Mouse (Mus musculus) heart, embryonic 11.5 days (tissue): Measurements from ENCODE around the gene Blvra. TPM values are rescaled to one million over a fixed set of nuclear protein-coding genes. Genes with fewer than 3 reads are reported as not detected.

Experiments used
- microRNA-seq: library from miRNA; unstranded; fragments of <30 nt; microRNA quantifications from one replicate; pipeline ENCODE4, GENCODE M21; 2016; ENCODE audit warnings: borderline number of aligned reads
- polyA plus RNA-seq: library from polyadenylated mRNA; unstranded; fragments of >200 nt; fragmentation: Nextera tagmentation; extraction: Ambion mirVana; gene quantifications from 2 replicates; pipeline ENCODE4 v1.2.1, GENCODE M21; 2014

Blvra gene
- polyA plus RNA-seq, 1 experiment from 2014 or later, result 43.4 TPM

Small RNA genes lying within 50 kb of the gene (microRNA-seq; reads per million reads assigned to microRNA genes)
- not detected for gene Gm24081

Other genes starting within 250 kb of the Blvra start
- 39.4 and 49.9 TPM in 2 replicates for gene Trpm7, start 194.4 kb upstream of the Blvra start, polyA plus RNA-seq
- gene Sppl2a, start 137.4 kb upstream of the Blvra start, polyA plus RNA-seq, result 32.1 and 36.4 TPM in 2 replicates
- 7.9 and 9.3 TPM in 2 replicates for gene Ap4e1, start 61.9 kb upstream of the Blvra start, polyA plus RNA-seq
- gene Ncaph, start 63.3 kb downstream of the Blvra start, polyA plus RNA-seq, result 62.6 and 65.2 TPM in 2 replicates
- 11.2 TPM in 2 replicates for gene Itpripl1, start 72.8 kb downstream of the Blvra start, polyA plus RNA-seq
- gene 1810024B03Rik, start 137.6 kb downstream of the Blvra start, polyA plus RNA-seq, result 1.5 and 1.8 TPM in 2 replicates
- gene Snrnp200, start 137.7 kb downstream of the Blvra start, polyA plus RNA-seq, result 50.5 and 52.9 TPM in 2 replicates
- 52.8 and 53.7 TPM in 2 replicates for gene Ciao1, start 177.2 kb downstream of the Blvra start, polyA plus RNA-seq
- gene Tmem127, start 177.2 kb downstream of the Blvra start, polyA plus RNA-seq, result 13.7 and 18.6 TPM in 2 replicates
- gene Stard7, start 199.6 kb downstream of the Blvra start, polyA plus RNA-seq, result 101 and 103 TPM in 2 replicates